Mouse (Mus musculus): ENCODE data around the gene Fnbp1. TPM values are rescaled to one million over a fixed set of nuclear protein-coding genes. Genes with fewer than 3 reads are reported as not detected.

Fnbp1 gene
- polyA plus RNA-seq, 1 experiment, result 10.6 TPM

GRCm38 (mm10) chr2:31127899-31128298, 13.9 kb downstream of the Fnbp1 start:
- Histone ChIP-seq H3K79me2 (ENCODE audit: control insufficient read depth, insufficient read depth) (peaks cover 15% of the 10 kb centered on the region), H3K4me2 (ENCODE audit: low read depth) (no peak overlapping the region), H3ac (ENCODE audit: control insufficient read depth, insufficient read length) (no peak overlapping the region), H3K4me3 (no peak overlapping the region), H3K36me3 (ENCODE audit: control insufficient read depth, insufficient read depth) (no peaks in the 10 kb centered on the region), H3K27me3 (ENCODE audit: control insufficient read depth, insufficient read depth, insufficient read length) (no peaks in the 10 kb centered on the region)
- TF ChIP-seq E2F4 (IDR thresholded peaks at IDR 0.05; ENCODE audit: insufficient read depth) (no peak), REST (IDR thresholded peaks at IDR 0.05; ENCODE audit: insufficient read depth, insufficient read length) (no peak), POLR2AphosphoS2 (IDR thresholded peaks at IDR 0.05; ENCODE audit: insufficient read length, low read depth) (no peak), MAX (IDR thresholded peaks at IDR 0.05; ENCODE audit: low read depth) (no peak), CEBPB (IDR thresholded peaks at IDR 0.05; ENCODE audit: insufficient read depth, poor library complexity, severe bottlenecking) (peak; percentile 81), POLR2A (IDR thresholded peaks at IDR 0.05; ENCODE audit: insufficient read length, low read depth) (no peak), TCF3 (IDR thresholded peaks at IDR 0.05; ENCODE audit: insufficient read length, low read depth) (no peak), USF1 (IDR thresholded peaks at IDR 0.05; ENCODE audit: low read depth) (no peak), MYOD1 (IDR thresholded peaks at IDR 0.05; ENCODE audit: control insufficient read depth in 1 of 3, insufficient read length in 2 of 3, low read depth in 2 of 3) (no peak)

GRCm38 (mm10) chr2:31127219-31127618, 14.6 kb downstream of the Fnbp1 start:
- TF ChIP-seq CEBPB (IDR thresholded peaks at IDR 0.05; ENCODE audit: insufficient read depth, poor library complexity, severe bottlenecking) (no peak), MYOG (IDR thresholded peaks at IDR 0.05; ENCODE audit: control insufficient read depth in 1 of 3, insufficient read depth in 1 of 3, insufficient read length in 2 of 3, low read depth in 2 of 3) (no peak), MAX (IDR thresholded peaks at IDR 0.05; ENCODE audit: low read depth) (no peak), TCF3 (IDR thresholded peaks at IDR 0.05; ENCODE audit: insufficient read length, low read depth) (no peak), POLR2AphosphoS2 (IDR thresholded peaks at IDR 0.05; ENCODE audit: insufficient read length, low read depth) (no peak), POLR2A (IDR thresholded peaks at IDR 0.05; ENCODE audit: insufficient read length, low read depth) (no peak), SRF (IDR thresholded peaks at IDR 0.05; ENCODE audit: control insufficient read depth, insufficient read length, low read depth) (no peak), USF1 (IDR thresholded peaks at IDR 0.05; ENCODE audit: low read depth) (no peak), MYOD1 (IDR thresholded peaks at IDR 0.05; ENCODE audit: control insufficient read depth in 1 of 3, insufficient read length in 2 of 3, low read depth in 2 of 3) (no peak), REST (IDR thresholded peaks at IDR 0.05; ENCODE audit: insufficient read depth, insufficient read length) (no peak), E2F4 (IDR thresholded peaks at IDR 0.05; ENCODE audit: insufficient read depth) (no peak), TCF12 (IDR thresholded peaks at IDR 0.05; ENCODE audit: insufficient read depth, poor library complexity, severe bottlenecking) (no peak)
- H3K36me3 ChIP-seq (ENCODE audit: control insufficient read depth, insufficient read depth), result no peaks in the 10 kb centered on the region
- H3ac ChIP-seq (ENCODE audit: control insufficient read depth, insufficient read length), result no peak overlapping the region
- no peak overlapping the region for H3K4me2 ChIP-seq (ENCODE audit: low read depth)
- H3K79me2 ChIP-seq (ENCODE audit: control insufficient read depth, insufficient read depth), result peaks cover 15% of the 10 kb centered on the region
- no peaks in the 10 kb centered on the region for H3K27me3 ChIP-seq (ENCODE audit: control insufficient read depth, insufficient read depth, insufficient read length)
- no peak overlapping the region for H3K4me3 ChIP-seq

- Histone ChIP-seq H3ac (ENCODE audit: control insufficient read depth, insufficient read length) (no peak overlapping the region), H3K36me3 (ENCODE audit: control insufficient read depth, insufficient read depth) (no peaks in the 10 kb centered on the region), H3K4me3 (no peak overlapping the region), H3K79me2 (ENCODE audit: control insufficient read depth, insufficient read depth) (peaks cover 15% of the 10 kb centered on the region), H3K4me2 (ENCODE audit: low read depth) (no peak overlapping the region), H3K27me3 (ENCODE audit: control insufficient read depth, insufficient read depth, insufficient read length) (no peaks in the 10 kb centered on the region)
- no peak for TF ChIP-seq MAX (IDR thresholded peaks at IDR 0.05; ENCODE audit: low read depth)
Measured at GRCm38 (mm10) chr2:31126048-31126447, 15.8 kb downstream of the Fnbp1 start.

GRCm38 (mm10) chr2:31125156-31125555, 16.7 kb downstream of the Fnbp1 start:
- TF ChIP-seq REST (IDR thresholded peaks at IDR 0.05; ENCODE audit: insufficient read depth, insufficient read length) (no peak), POLR2A (IDR thresholded peaks at IDR 0.05; ENCODE audit: insufficient read length, low read depth) (no peak), USF1 (IDR thresholded peaks at IDR 0.05; ENCODE audit: low read depth) (no peak), MAX (IDR thresholded peaks at IDR 0.05; ENCODE audit: low read depth) (no peak), E2F4 (IDR thresholded peaks at IDR 0.05; ENCODE audit: insufficient read depth) (no peak), CEBPB (IDR thresholded peaks at IDR 0.05; ENCODE audit: insufficient read depth, poor library complexity, severe bottlenecking) (no peak)
- H3K4me3 ChIP-seq, result no peak overlapping the region
- H3K79me2 ChIP-seq (ENCODE audit: control insufficient read depth, insufficient read depth), result peaks cover 11% of the 10 kb centered on the region
- H3K36me3 ChIP-seq (ENCODE audit: control insufficient read depth, insufficient read depth), result no peaks in the 10 kb centered on the region
- H3K27me3 ChIP-seq (ENCODE audit: control insufficient read depth, insufficient read depth, insufficient read length), result no peaks in the 10 kb centered on the region
- no peak overlapping the region for H3ac ChIP-seq (ENCODE audit: control insufficient read depth, insufficient read length)
- no peak overlapping the region for H3K4me2 ChIP-seq (ENCODE audit: low read depth)

GRCm38 (mm10) chr2:31124694-31125093, 17.1 kb downstream of the Fnbp1 start:
- Histone ChIP-seq H3K4me2 (ENCODE audit: low read depth) (peak overlapping the region; percentile 27), H3K79me2 (ENCODE audit: control insufficient read depth, insufficient read depth) (peaks cover 10% of the 10 kb centered on the region), H3K4me3 (no peak overlapping the region), H3ac (ENCODE audit: control insufficient read depth, insufficient read length) (no peak overlapping the region), H3K27me3 (ENCODE audit: control insufficient read depth, insufficient read depth, insufficient read length) (no peaks in the 10 kb centered on the region), H3K36me3 (ENCODE audit: control insufficient read depth, insufficient read depth) (no peaks in the 10 kb centered on the region)
- no peak for TF ChIP-seq TCF12 (IDR thresholded peaks at IDR 0.05; ENCODE audit: insufficient read depth, poor library complexity, severe bottlenecking)
- no peak for TF ChIP-seq TCF3 (IDR thresholded peaks at IDR 0.05; ENCODE audit: insufficient read length, low read depth)
- TF ChIP-seq MYOG (IDR thresholded peaks at IDR 0.05; ENCODE audit: control insufficient read depth in 1 of 3, insufficient read depth in 1 of 3, insufficient read length in 2 of 3, low read depth in 2 of 3), result no peak
- TF ChIP-seq MYOD1 (IDR thresholded peaks at IDR 0.05; ENCODE audit: control insufficient read depth in 1 of 3, insufficient read length in 2 of 3, low read depth in 2 of 3), result no peak
- TF ChIP-seq CEBPB (IDR thresholded peaks at IDR 0.05; ENCODE audit: insufficient read depth, poor library complexity, severe bottlenecking), result no peak
- no peak for TF ChIP-seq REST (IDR thresholded peaks at IDR 0.05; ENCODE audit: insufficient read depth, insufficient read length)
- TF ChIP-seq USF1 (IDR thresholded peaks at IDR 0.05; ENCODE audit: low read depth), result no peak
- TF ChIP-seq MAX (IDR thresholded peaks at IDR 0.05; ENCODE audit: low read depth), result no peak
